Mouse (Mus musculus) large intestine, adult 2 months (tissue): Measurements from ENCODE around the gene Adgrb3. TPM values are rescaled to one million over a fixed set of nuclear protein-coding genes. Genes with fewer than 3 reads are reported as not detected.

ENCODE experiments used
- DNase-seq: peaks from one replicate; pipeline ENCODE4 v3.0.0-alpha.2; 2012; ENCODE audit warnings: low read depth, low spot score
- WGBS: fragments of 180-500 bp; shearing (Covaris S2); methylation state at CpG from one replicate; pipeline ENCODE4 v1.1.7; 2018; 5-methylcytosine and 5-hydroxymethylcytosine counted together
- polyA plus RNA-seq: library from polyadenylated mRNA; depleted of rRNA; stranded (reverse); fragments of >200 nt; gene quantifications from 2 replicates; pipeline ENCODE4 v1.2.3, GENCODE M21; 2012

Gene Adgrb3
- polyA plus RNA-seq, 1 experiment = 0.16 TPM

- 80% methylated on average over 4 of the region's 4 CpGs for WGBS
- no peak for DNase-seq
These were observed 471.0 kb downstream of the Adgrb3 start for GRCm38 (mm10) chr1:25358554-25358953.

GRCm38 (mm10) chr1:25355486-25355885 is 474.0 kb downstream of the Adgrb3 start:
- whole genome bisulfite sequencing = 88% methylated on average over 5 of the region's 5 CpGs
- DNase-seq = no peak

GRCm38 (mm10) chr1:25344876-25345275 is 484.6 kb downstream of the Adgrb3 start:
- DNase-seq = no peak

GRCm38 (mm10) chr1:25325406-25325805 is 504.1 kb downstream of the Adgrb3 start:
- WGBS = 64% methylated on average over 2 of the region's 2 CpGs
- DNase-seq = no peak

- no peak for DNase-seq
These were observed 512.4 kb downstream of the Adgrb3 start for GRCm38 (mm10) chr1:25317142-25317541.

- WGBS = 82% methylated on average over 2 of the region's 2 CpGs
- no peak for DNase-seq
These were observed 517.2 kb downstream of the Adgrb3 start for GRCm38 (mm10) chr1:25312344-25312743.

GRCm38 (mm10) chr1:25310066-25310465 is 519.4 kb downstream of the Adgrb3 start:
- WGBS = 43% methylated on average over 2 of the region's 2 CpGs
- DNase-seq = no peak

- DNase-seq = no peak
- WGBS = 81% methylated on average over 8 of the region's 8 CpGs
These were observed 548.0 kb downstream of the Adgrb3 start for GRCm38 (mm10) chr1:25281471-25281870.

GRCm38 (mm10) chr1:25250562-25250961 is 578.9 kb downstream of the Adgrb3 start:
- no peak for DNase-seq

- 75% methylated on average over 6 of the region's 6 CpGs for WGBS
- no peak for DNase-seq
These were observed 587.1 kb downstream of the Adgrb3 start for GRCm38 (mm10) chr1:25242436-25242835.

- no peak for DNase-seq
- 37% methylated on average over 7 of the region's 7 CpGs for WGBS
These were observed 600.2 kb downstream of the Adgrb3 start for GRCm38 (mm10) chr1:25229245-25229750.

GRCm38 (mm10) chr1:25228381-25229244 is 600.9 kb downstream of the Adgrb3 start:
- WGBS = 11% methylated on average over 37 of the region's 37 CpGs
- DNase-seq = peak; percentile 1

GRCm38 (mm10) chr1:25227880-25228279 is 601.6 kb downstream of the Adgrb3 start:
- DNase-seq = no peak
- WGBS = 51% methylated on average over 3 of the region's 3 CpGs

GRCm38 (mm10) chr1:25204636-25205035 is 624.9 kb downstream of the Adgrb3 start:
- no peak for DNase-seq
- WGBS = 55% methylated on average over 5 of the region's 5 CpGs

GRCm38 (mm10) chr1:25199392-25199791 is 630.1 kb downstream of the Adgrb3 start:
- no peak for DNase-seq

GRCm38 (mm10) chr1:25191986-25192385 is 637.5 kb downstream of the Adgrb3 start:
- WGBS = 78% methylated on average over 11 of the region's 11 CpGs
- DNase-seq = no peak

- DNase-seq = no peak
- 66% methylated on average over 9 of the region's 9 CpGs for WGBS
These were observed 640.2 kb downstream of the Adgrb3 start for GRCm38 (mm10) chr1:25189261-25189660.

- WGBS = 94% methylated on average over 2 of the region's 2 CpGs
These were observed 643.6 kb downstream of the Adgrb3 start for GRCm38 (mm10) chr1:25185909-25186308.

GRCm38 (mm10) chr1:25181881-25182280 is 647.6 kb downstream of the Adgrb3 start:
- no peak for DNase-seq
- WGBS = 68% methylated on average over 2 of the region's 2 CpGs

More at GRCm38 (mm10) chr1:25185909-25186308, 643.6 kb downstream of the Adgrb3 start:
- no peak for DNase-seq

- no peak for DNase-seq
- 67% methylated on average over 6 of the region's 6 CpGs for WGBS
These were observed 648.9 kb downstream of the Adgrb3 start for GRCm38 (mm10) chr1:25180615-25181014.

- WGBS = 68% methylated on average over 9 of the region's 9 CpGs
- no peak for DNase-seq
These were observed 649.5 kb downstream of the Adgrb3 start for GRCm38 (mm10) chr1:25179860-25180582.
